Mouse (Mus musculus) right cerebral cortex, postnatal 14 days (tissue): ENCODE measurements around the gene Fzr1.

Source experiments
- DNase-seq: peaks from one replicate; pipeline ENCODE4 v3.0.0; 2022

Fzr1 gene

DNA sequence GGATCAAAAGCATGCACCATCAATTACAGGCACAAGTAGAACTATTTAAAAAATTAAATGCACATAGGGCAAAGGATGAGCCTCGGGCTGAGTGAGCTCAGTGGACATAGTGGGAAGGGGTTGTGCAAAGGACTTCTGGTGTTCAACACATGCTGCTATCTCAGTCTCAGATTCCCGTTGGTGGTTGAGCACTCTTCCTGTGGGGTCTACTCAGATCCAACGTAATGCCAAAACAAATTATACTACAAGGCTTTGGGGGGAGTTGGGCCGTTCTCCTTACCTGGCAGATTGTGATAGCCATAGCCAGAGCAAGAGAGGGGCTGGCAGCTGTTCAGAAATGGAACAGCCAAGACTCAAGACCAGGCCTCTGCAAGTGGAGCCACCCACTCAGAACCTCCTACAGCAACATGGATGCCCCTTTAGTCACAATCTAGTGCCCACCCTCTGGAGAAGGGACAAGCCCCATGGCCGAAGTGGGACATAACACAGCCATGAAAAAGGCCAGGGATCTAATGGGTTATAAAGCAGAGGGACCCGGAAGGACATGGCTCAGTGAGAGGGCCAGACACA lies 1.6 kb upstream of the Fzr1 start:
- no peak for DNase-seq

- no peak for DNase-seq
These were observed 852 bp upstream of the Fzr1 start for GRCm38 (mm10) chr10:81379183-81379553.

DNA sequence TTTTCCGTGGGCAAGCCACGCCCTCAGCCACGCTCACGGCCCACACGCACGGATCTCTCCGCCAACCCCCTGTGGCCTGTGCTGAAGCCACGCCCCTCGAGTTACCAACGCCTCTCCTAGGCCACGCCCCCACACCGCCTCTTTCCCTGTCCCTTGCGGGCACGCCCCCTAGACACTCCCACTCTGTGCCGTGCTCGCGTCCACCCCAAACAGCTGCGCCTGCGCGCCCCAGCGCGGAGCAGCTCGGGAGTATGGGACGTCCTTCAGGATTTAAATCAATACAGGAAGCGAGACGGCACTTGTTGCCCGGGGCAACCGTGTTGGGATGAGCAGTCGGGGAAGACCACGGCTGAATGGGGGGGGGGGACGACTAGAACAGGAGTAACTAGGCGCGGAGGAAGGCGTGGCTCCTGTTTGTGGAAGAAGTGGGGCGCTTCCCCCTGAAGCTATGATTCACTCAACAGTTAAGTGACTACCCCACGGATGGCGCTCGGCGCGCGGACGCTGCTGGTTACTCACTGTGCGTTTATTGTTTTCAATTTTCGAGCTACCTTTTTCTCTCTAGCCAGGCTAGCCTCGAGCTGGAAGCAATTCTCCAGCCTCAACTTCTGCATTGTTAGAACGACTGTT lies 352 bp upstream of the Fzr1 start:
- DNase-seq, result peak; percentile 100

DNA sequence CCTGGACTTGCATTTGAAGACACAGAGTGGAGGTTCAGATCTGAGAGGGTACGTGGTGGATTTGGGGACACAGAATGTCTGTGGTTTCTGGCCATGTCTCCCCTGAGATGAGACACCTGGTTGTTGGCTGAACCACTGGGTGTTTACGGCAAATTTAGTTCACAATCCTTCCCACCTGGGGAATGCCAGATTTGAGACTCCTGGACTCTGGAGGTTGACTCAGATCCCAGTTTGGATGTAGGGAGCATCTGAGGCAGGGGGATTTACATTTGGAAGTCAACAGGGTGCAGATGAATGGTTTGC lies 1.0 kb downstream of the Fzr1 start:
- no peak for DNase-seq

DNA sequence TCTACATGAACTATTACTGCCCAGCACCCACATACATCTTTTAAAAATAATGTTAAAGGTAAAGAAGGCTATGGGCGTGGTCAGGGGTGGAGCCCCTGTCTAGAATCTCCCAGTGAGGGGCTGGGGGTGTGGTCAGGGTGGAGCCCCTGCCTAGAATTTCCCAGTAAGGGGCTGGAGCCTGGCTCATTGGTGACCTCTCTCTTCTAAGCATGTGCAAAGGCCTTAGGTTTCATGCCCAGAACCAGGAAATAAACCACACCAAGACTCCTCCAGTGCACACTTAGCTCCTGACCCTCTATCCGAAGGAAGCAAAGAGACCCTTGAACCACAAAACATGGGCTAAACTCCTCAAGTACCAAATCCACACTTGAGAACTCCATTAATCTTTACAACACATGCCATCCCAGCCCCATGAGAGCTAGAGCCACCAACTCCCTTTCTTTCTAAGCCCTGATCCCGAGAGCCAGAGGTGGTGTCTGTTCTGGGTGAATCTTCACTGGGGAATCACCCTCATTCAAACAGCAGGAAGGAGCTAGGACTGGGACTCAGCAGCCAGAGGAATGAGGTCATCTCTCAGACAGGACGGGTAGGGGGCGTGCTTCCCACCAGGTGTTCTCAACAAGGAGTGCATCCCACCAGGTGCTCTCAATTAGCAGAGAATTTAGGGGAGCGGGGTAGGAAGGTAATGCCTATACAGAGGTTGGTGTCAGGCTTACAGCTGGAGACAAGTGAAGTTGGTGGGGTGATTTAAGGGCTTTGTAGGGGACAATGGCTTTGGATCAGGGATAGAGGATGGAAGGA lies 1.6 kb downstream of the Fzr1 start:
- no peak for DNase-seq

DNA sequence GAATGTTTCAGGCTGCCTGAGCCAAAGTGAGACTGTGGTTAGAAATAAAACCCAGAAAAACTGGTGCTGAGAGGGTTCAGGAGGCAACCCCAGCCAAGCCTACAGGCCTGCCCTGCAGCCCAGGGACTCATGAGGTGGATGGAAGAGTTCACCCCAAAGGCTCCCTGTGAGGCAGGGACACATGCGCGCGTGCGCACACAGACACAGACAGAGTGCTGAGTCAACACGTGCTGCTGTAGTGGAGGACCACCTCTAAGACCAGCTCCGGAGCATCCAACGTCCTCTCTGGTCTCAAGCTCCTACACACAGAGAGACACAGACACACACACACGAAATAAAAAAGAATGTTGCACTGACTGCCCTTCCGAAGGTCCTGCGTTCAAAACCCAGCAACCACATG lies 3.0 kb downstream of the Fzr1 start:
- DNase-seq, result no peak

- DNase-seq, result no peak
These were observed 11.2 kb downstream of the Fzr1 start for GRCm38 (mm10) chr10:81367207-81367495.

DNA sequence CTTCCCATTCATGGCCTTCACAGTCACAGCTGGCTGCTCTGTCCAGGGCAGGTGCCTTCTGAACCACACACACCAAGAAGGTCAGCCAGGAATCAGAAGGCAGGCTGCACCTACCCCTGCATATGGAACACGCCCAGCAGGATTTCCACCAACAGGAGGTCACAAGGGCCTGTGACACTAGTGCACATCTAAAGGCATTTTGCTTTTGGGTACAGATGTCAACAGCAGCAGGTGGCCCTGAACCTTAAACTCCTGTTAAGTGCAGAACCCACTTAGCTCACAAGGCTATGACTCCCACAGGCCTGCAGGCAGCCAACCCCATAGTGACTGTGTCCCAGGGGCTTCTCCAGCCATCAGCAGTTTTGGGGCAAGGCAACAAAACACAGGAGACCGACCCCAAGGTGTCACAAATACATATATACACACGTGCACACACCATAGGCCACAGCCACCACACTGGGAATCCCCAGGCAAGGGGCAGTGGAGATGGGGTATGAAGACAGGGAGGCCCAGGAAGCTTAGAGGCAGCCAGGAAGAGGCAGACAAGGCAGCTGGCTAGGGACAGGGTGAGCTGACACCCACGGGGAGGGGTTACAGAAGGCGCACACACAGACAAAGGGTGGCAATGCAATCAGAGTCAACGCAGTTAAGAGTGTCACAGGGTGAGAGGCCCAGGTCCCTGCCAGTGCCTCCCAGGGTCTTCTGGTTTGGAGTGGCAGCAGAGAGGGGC lies 11.7 kb downstream of the Fzr1 start:
- DNase-seq, result no peak

DNA sequence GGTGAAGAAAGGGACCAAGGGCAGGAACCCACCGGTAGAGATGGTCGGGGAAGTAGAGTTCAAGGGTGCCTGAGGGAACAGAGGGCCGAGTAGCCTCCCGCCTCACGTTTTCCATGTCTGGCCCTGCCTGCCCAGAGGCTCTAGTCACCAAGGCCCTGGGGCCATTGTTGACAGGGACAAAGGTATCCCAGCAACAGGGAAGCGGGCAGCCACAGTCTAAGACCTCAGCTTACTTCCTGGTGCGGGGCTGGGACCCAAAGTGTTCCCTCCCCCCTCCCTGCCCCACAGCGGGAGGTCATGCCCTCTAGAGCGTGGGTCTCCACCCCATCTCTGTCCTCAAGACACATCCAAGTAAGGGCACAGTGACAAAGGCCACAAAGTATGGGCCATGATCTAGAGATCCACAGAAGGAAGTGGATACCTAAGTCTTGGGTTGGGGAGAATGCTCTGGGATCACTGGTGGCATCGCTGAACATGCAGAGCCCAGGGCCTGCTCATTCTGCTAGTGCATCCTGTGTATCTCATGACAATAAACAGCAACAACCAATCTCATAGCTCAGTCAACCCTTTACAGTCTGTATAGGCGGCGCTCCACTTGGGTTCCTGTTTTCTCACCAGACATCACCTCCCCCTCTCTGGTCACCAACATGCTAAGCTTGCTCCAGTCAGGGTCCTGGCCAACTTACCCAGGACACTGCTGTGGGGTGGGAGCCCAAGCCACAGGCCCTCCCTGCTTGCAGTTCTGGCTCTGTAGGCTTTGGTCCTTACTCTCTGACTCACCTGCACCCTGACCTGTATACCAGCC lies 12.4 kb downstream of the Fzr1 start, which contains the start of gene 4930404N11Rik:
TSS of gene 4930404N11Rik (minus strand) at position 145 of the 805 bp plus-strand sequence.
- no peak for DNase-seq

GRCm38 (mm10) chr10:81365073-81365472 lies 13.2 kb downstream of the Fzr1 start:
- no peak for DNase-seq

GRCm38 (mm10) chr10:81364666-81365065 lies 13.7 kb downstream of the Fzr1 start:
- DNase-seq, result no peak

DNA sequence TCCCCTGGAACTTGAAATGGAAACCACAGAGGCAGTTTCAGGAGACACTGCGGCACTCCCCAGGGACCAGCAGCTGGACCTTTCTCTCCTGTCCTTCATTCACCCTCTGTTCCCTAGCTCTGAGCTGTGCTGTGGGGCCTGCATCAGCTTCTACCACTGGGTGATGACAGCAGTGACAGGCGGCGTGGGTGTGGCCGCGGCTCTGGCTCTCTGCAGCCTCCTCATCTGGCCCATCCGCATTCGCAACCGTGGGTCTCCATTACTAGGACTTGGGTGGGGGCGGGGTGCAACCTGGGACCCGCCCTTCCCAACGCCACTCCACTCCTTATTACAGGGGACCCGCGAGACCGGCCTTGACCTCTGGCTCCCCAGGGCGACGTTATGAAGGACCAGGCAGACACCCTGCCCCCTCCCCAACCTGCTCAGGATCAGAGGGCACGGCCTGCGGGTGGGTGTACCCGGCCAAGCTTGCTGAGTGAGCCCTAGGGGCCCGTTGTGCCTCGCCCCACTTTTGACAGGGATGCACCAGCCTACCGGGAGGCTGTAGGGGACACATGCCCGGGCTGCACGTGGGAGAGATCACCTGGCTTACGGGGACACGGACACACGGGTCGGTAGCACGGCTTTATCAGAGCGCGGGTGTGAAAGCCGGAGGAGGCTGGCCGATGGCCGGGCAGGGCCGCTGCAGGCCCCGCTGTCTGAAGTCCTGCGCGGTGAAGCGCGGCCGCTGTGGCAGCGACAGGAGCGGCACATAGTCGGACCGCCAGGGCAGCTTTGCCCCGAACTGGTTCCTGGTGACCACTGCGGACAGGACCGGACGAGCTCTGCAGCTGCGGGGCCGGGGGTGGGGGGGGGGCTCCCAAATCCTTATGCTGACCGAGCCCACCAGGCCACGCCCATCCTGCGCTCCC lies 14.6 kb downstream of the Fzr1 start:
- DNase-seq, result no peak

DNA sequence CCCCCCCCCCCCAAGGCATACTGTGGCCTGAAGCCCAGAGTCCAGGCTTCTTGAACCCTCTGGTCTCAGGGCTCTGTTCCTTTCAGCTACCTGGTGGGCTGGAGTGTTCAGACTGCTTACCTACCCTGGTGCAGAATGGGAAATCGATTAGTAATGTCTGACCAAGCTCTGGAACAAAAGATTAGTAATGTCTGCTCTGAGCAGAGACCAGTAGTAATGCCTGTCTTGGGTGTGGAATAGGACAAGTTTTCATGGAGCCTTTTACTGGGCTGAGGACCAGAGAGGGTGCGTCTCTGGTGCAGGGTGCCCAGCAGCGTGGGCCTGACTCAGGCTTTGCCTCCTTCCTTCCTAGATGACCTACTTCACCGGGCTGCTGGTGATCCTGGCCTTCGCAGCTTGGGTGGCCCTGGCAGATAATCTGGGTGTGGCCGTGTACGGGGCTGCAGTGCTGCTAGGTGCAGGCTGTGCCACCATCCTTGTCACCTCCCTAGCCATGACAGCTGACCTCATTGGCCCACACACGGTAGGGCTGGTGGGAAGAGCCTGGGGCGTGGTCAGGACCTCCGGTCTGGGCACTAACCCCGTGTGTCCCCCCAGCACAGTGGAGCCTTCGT lies 15.9 kb downstream of the Fzr1 start:
- no peak for DNase-seq

DNA sequence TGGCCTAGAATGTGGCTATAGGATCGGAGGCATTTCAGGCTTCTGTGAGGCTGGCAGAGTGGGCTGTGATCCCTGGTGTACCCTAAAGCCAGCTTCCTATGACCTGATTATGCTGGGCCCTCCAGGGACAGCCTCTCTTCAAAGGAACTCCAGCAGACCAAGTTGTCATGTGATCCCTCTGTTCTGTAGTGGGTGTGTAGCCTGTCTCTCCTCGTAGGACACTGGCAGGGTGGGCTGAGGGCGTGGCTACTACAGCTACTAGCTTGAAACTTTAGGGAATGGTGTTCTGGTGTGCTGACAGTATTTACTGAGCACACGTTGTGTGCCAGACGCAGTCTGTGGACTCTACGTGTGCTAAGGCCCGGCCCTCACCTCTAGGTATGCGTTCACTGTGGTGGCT lies 17.6 kb downstream of the Fzr1 start:
- DNase-seq, result no peak

DNA sequence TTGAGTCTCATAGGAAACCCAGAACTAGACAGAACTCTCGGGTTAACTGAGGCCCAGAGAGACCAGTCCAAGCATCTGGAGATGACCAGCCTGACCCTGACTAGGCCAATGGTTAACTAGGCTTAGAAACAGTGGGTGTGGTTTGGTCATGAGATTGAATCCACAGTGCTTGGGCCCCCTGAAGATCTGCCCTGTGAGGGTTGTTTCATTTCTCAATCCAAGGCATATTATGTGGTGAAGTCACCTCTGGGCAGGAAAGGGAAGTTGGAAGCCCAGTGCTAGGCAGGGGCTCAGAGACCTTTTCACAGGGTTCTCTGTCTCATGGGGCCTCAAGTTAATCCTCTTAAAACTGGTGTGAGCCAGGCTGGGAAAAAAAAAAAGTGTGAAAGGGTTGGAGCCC lies 19.5 kb downstream of the Fzr1 start:
- no peak for DNase-seq

DNA sequence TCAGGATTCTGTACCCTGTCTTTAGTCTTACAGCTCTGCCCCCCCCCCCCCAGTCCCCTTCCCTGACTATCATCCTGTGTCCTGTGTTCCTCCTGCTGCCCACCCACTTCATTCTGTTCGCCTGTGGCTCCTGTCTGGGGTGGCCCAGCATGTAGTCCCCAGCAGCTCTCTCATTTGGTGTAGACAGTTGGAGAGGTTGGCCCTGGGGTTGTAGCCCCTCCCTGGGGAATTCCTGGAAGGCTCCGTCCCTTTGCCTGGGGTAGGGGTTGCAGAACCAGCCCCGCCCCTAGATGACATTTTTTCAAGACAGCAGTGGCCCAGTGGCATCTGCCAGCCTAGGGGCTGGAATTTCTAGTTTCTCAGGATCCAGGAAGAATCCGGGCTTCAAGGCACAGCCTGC lies 20.1 kb downstream of the Fzr1 start:
- DNase-seq, result no peak

GRCm38 (mm10) chr10:81356991-81357844 lies 21.1 kb downstream of the Fzr1 start, which contains the start of gene Mfsd12:
Mfsd12 (plus strand) TSS chr10:81357491.
- peak; percentile 95 for DNase-seq

DNA sequence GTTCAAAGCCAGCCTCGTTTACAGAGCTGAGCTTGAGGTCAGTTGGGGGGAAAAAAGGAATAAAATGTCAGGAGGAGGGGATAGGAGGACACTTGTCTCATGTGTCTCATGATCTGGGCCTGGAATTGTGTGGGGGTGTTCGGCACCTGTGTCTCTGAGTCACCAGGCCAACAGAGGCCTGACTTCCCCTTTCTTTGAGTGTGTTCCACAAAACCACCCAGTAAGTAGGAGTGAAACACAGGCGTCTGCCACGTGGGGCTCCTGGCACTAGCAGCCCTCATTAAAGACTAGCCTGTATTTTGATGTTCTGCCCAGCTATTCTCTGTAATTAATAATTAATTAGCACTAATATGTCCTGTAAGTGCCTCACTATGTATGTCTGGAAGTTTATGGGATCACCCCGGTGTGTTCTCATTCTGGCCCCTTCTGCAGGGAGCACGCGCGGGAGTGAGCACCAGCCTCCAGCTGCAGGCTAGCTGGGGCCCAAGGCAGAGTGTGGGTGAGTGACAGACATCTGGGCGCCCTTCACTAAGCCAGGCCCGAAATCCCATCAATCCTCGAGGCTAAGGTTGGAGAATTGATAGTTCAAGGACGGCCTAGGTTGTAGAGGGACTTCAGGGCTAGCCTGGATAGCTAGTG lies 21.8 kb downstream of the Fzr1 start:
- no peak for DNase-seq

- DNase-seq, result no peak
These were observed 22.8 kb downstream of the Fzr1 start for GRCm38 (mm10) chr10:81355533-81355932.
